Mouse (Mus musculus): ENCODE measurements around the gene Ccr10. TPM values are rescaled to one million over a fixed set of nuclear protein-coding genes. Genes with fewer than 3 reads are reported as not detected.

The Ccr10 gene
- total RNA-seq, 2 experiments from 2014 or later: 0.36 to 0.37 TPM

GRCm38 (mm10) chr11:101189495-101190180, 14.4 kb upstream of the Ccr10 start:
- peak; percentile 49 to 71 for DNase-seq (ENCODE audit: low spot score in 2 of 2)

- DNase-seq (ENCODE audit: low spot score in 2 of 2): no peak
Measured at GRCm38 (mm10) chr11:101188166-101188805, 13.0 kb upstream of the Ccr10 start.

- no peak for DNase-seq (ENCODE audit: low spot score in 2 of 2)
Measured at GRCm38 (mm10) chr11:101187541-101187940, 12.3 kb upstream of the Ccr10 start.

GRCm38 (mm10) chr11:101186526-101187247, 11.4 kb upstream of the Ccr10 start:
- no peak for DNase-seq (ENCODE audit: low spot score in 2 of 2)

GRCm38 (mm10) chr11:101185441-101185840, 10.2 kb upstream of the Ccr10 start:
- no peak for DNase-seq (ENCODE audit: low spot score in 2 of 2)

GRCm38 (mm10) chr11:101184984-101185383, 9.7 kb upstream of the Ccr10 start:
- no peak for DNase-seq (ENCODE audit: low spot score in 2 of 2)

GRCm38 (mm10) chr11:101182771-101183517, 7.7 kb upstream of the Ccr10 start:
- DNase-seq (ENCODE audit: low spot score in 2 of 2): no peak

- no peak for DNase-seq (ENCODE audit: low spot score in 2 of 2)
Measured at GRCm38 (mm10) chr11:101181961-101182360, 6.7 kb upstream of the Ccr10 start.

- DNase-seq (ENCODE audit: low spot score in 2 of 2): peak; percentile 70 to 72
Measured at GRCm38 (mm10) chr11:101180846-101181740, 5.8 kb upstream of the Ccr10 start.

- no peak for DNase-seq (ENCODE audit: low spot score in 2 of 2)
Measured at GRCm38 (mm10) chr11:101180261-101180660, 5.0 kb upstream of the Ccr10 start.

GRCm38 (mm10) chr11:101179306-101179705, 4.1 kb upstream of the Ccr10 start:
- DNase-seq (ENCODE audit: low spot score in 2 of 2): no peak

- no peak for DNase-seq (ENCODE audit: low spot score in 2 of 2)
Measured at GRCm38 (mm10) chr11:101178061-101179058, 3.1 kb upstream of the Ccr10 start.

GRCm38 (mm10) chr11:101176933-101177773, 1.9 kb upstream of the Ccr10 start:
- DNase-seq (ENCODE audit: low spot score in 2 of 2): no peak

- DNase-seq (ENCODE audit: low spot score in 2 of 2): no peak
Measured at GRCm38 (mm10) chr11:101176117-101176691, 961 bp upstream of the Ccr10 start.

- DNase-seq (ENCODE audit: low spot score in 2 of 2): no peak
Measured at GRCm38 (mm10) chr11:101175636-101176116, 433 bp upstream of the Ccr10 start.

- DNase-seq (ENCODE audit: low spot score in 2 of 2): no peak
Measured at GRCm38 (mm10) chr11:101174389-101174745, 876 bp downstream of the Ccr10 start.

- DNase-seq (ENCODE audit: low spot score in 2 of 2): peak; percentile 63 to 80
Measured at GRCm38 (mm10) chr11:101173631-101174388, 1.4 kb downstream of the Ccr10 start.
